Mouse (Mus musculus) liver, embryonic 18 days (tissue): ENCODE data around the gene Kpna7. TPM values are rescaled to one million over a fixed set of nuclear protein-coding genes. Genes with fewer than 3 reads are reported as not detected.

Source experiments
- polyA plus RNA-seq: library from polyadenylated mRNA; depleted of rRNA; stranded (reverse); fragments of >200 nt; gene quantifications from 2 replicates; pipeline ENCODE4 v1.2.3, GENCODE M21; 2012; rRNA removed

Kpna7 gene
- 0.01 TPM in 1 of 2 replicates, not detected in the other for polyA plus RNA-seq

GRCm38 (mm10) chr5:145083632-145084451, at the start of gene Kpna7, which contains the start of gene Arpc1a:
Kpna7 (minus strand) TSS chr5:145084030.
Arpc1a (plus strand) TSS chr5:145083830.

DNA sequence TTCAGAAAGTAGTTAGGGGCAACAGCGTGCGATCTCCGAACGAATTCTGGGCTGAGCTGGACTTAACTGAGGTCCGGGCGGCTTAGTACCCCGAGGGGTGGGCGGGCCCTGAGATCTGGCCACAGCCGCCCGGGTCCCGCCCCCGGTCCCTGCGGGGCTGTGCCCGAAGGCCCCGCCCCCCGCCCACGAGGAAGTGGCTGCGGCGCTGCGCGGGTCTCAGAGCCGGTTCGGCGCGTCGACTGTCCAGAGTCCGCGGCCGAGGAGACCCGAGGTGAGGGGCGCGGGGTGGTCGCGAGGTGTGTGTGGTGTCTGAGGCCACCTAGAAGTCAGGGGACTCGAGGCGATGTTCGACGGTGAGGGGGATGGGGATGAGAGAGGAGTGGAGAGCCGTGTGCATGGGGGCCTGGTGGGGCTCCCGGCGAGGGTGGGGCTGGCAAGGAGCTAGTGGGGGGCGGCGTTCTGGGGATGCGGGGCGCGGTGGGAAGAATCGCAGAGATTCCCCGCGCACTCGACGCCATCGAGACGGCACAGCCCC, 30.3 kb upstream of the Kpna7 start, which contains the start of gene Arpc1b:
Gene Arpc1b, plus strand, starts transcription at position 145 of the 535 bp plus-strand sequence.

GRCm38 (mm10) chr5:145042690-145043089, 41.1 kb downstream of the Kpna7 start, which contains the start of gene 1700018F24Rik:
1700018F24Rik (plus strand) TSS chr5:145042990.

GRCm38 (mm10) chr5:145032391-145032790, 51.4 kb downstream of the Kpna7 start, which contains the start of gene Gm4871:
Gm4871 (minus strand) TSS chr5:145032754.

DNA sequence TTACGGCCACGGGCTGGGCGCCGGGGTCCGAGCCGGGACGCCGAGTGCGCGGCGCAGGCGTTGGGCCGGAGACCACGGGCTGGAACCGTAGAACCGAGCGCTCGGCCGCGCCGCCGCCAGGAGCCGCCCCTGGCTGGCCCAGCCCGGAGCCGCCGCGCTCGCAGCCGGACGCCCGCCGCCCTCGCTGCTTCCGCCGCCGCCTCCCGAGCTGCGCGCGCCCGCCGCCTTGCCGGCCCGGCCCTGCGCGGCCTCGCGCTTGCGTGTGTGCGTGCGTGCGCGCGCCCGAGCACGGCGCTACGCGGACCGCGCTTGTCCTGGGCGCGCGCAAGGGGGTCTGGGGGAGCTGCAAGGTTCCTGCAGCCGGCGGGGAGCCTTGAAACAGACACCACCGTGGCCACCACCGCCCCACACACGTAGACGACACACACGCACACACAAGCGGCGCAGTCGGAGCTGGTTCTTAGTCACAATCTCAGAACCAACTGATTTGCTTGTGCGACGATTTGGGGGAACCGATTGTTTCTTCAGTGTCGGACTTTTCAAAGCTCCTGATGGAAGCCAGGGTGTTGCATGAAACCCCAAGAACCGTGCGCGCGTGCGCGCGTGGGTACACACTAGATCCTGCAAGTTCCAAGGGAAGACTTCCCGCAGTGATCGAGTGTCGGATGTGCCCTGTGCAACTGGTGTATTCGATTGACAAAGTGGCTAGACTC, 118.0 kb downstream of the Kpna7 start, which contains the start of gene Smurf1:
Gene Smurf1, minus strand, starts transcription at position 209 of the 713 bp plus-strand sequence.

Other genes with a start within 250 kb of the Kpna7 start
- gene Smurf1, start 118.2 kb downstream of the Kpna7 start, polyA plus RNA-seq = 2.6 and 3.2 TPM in 2 replicates
- gene Gm4871, start 51.3 kb downstream of the Kpna7 start, polyA plus RNA-seq = not detected in 2 replicates
- not detected in 2 replicates for gene 1700018F24Rik, start 41.0 kb downstream of the Kpna7 start, polyA plus RNA-seq
- gene Arpc1a, start 200 bp downstream of the Kpna7 start, polyA plus RNA-seq = 42.6 and 43.3 TPM in 2 replicates
- gene Arpc1b, start 30.2 kb upstream of the Kpna7 start, polyA plus RNA-seq = 144 and 173 TPM in 2 replicates
- 27.2 and 31.1 TPM in 2 replicates for gene Pdap1, start 56.2 kb upstream of the Kpna7 start, polyA plus RNA-seq
- 59.2 and 65.9 TPM in 2 replicates for gene Bud31, start 56.3 kb upstream of the Kpna7 start, polyA plus RNA-seq
- gene Ptcd1, start 83.1 kb upstream of the Kpna7 start, polyA plus RNA-seq = 5.8 and 6.1 TPM in 2 replicates
- 22.4 and 22.9 TPM in 2 replicates for gene Cpsf4, start 83.2 kb upstream of the Kpna7 start, polyA plus RNA-seq
- gene Atp5j2, start 108.0 kb upstream of the Kpna7 start, polyA plus RNA-seq = 198 and 202 TPM in 2 replicates
- gene Zkscan14, start 117.8 kb upstream of the Kpna7 start, polyA plus RNA-seq = 2.5 and 2.6 TPM in 2 replicates
- gene Zkscan5, start 120.5 kb upstream of the Kpna7 start, polyA plus RNA-seq = 2.7 and 2.8 TPM in 2 replicates
- 13.3 and 14.3 TPM in 2 replicates for gene Zfp655, start 147.7 kb upstream of the Kpna7 start, polyA plus RNA-seq
- 4.3 and 5.4 TPM in 2 replicates for gene Zscan25, start 196.5 kb upstream of the Kpna7 start, polyA plus RNA-seq